14 mouse cellular contexts compared by ENCODE assay signal in the genomic region with DNA sequence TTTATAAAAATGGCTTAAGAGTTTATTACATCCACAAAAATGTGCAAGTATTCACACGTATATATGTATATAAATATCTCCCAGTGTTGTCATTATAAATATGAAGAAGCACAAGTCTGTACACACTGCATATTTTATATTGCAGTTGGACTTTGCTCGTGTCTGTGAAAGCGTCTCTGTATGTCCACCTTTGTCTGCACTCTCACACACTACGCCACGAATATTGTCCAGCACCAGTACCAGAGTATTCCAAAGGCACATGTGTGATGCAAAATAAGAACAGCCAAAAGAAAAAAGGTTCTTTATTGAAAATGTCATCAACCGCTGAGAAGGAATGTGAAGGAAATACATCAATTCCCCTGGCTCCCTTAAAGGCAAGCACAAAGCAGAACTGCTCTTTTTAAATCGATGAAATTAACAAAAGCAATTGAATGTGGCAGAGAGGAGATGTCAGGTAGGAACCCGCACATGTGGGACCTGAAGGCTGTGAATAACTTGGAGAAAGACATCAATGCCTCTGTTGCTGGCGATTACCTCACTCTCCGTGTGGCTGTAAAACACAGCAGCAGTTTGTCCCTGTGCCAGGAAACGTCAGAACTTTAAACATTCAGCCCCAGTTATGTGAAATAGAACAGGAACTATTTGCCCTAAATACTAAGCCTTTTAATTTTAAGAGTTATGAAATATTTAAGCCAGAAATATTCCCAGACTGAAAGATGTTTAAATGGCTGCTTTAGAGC. TPM values are rescaled to one million over a fixed set of nuclear protein-coding genes. Genes with fewer than 3 reads are reported as not detected.
DNase-seq lines count a peak whose midpoint lies in the region; ATAC-seq lines count a peak whose summit lies in the region.
"Had no signal": no experiment of that assay in that cellular context is flagged by ENCODE, and none has a peak within 500 bp of the region (broad histone marks: within the 10 kb centered on the region; RNA-seq: fewer than 3 reads in every experiment).

No protein-coding gene starts in this region.

- 23% methylated on average over 11 of the region's 11 CpGs for WGBS in forebrain, embryonic 16.5 days
- 71% methylated on average over 11 of the region's 11 CpGs for WGBS in forebrain, embryonic 11.5 days
- WGBS in midbrain, embryonic 14.5 days = 49% methylated on average over 11 of the region's 11 CpGs
- 75% methylated on average over 11 of the region's 11 CpGs for WGBS in midbrain, embryonic 11.5 days
- 50% methylated on average over 11 of the region's 11 CpGs for WGBS in limb, embryonic 12.5 days
- 35% methylated on average over 11 of the region's 11 CpGs for WGBS in neural tube, embryonic 15.5 days

- peaks cover 5% of the 10 kb centered on the region; the same call in 1 of the 2 replicates for H3K4me1 ChIP-seq in forebrain, embryonic 16.5 days (replicated peaks; ENCODE audit: control insufficient read depth, insufficient read depth, low read length)
- H3K4me1 ChIP-seq in forebrain, embryonic 11.5 days (replicated peaks; ENCODE audit: control insufficient read depth, insufficient read depth, low read length) = no peaks in the 10 kb centered on the region
- H3K4me1 ChIP-seq in midbrain, embryonic 14.5 days (ENCODE audit: control insufficient read depth, insufficient read depth, low read length) = peaks cover 4% of the 10 kb centered on the region; the same call in 1 of the 2 replicates
- no peaks in the 10 kb centered on the region for H3K4me1 ChIP-seq in midbrain, embryonic 11.5 days (ENCODE audit: control insufficient read depth, insufficient read depth, low read length)
- H3K4me1 ChIP-seq in limb, embryonic 12.5 days (replicated peaks) = peaks cover 10% of the 10 kb centered on the region
- peaks cover 11% of the 10 kb centered on the region for H3K4me1 ChIP-seq in neural tube, embryonic 15.5 days
- H3K4me1 ChIP-seq: liver, embryonic 12.5 days had no signal

- no peaks in the 10 kb centered on the region for H3K36me3 ChIP-seq in forebrain, embryonic 16.5 days (ENCODE audit: control insufficient read depth, insufficient read depth)
- no peaks in the 10 kb centered on the region for H3K36me3 ChIP-seq in forebrain, embryonic 11.5 days (ENCODE audit: control insufficient read depth, insufficient read depth, low read length)
- H3K36me3 ChIP-seq in midbrain, embryonic 14.5 days (ENCODE audit: control insufficient read depth, insufficient read depth, low read length) = no peaks in the 10 kb centered on the region
- no peaks in the 10 kb centered on the region for H3K36me3 ChIP-seq in midbrain, embryonic 11.5 days (ENCODE audit: control insufficient read depth, insufficient read depth, low read length)
- no peaks in the 10 kb centered on the region for H3K36me3 ChIP-seq in limb, embryonic 12.5 days
- H3K36me3 ChIP-seq in neural tube, embryonic 15.5 days = no peaks in the 10 kb centered on the region
- H3K36me3 ChIP-seq: liver, embryonic 12.5 days; midbrain, embryonic 12.5 days had no signal

- H3K27ac ChIP-seq in forebrain, embryonic 16.5 days (ENCODE audit: low read length) = no peak overlapping the region
- no peak overlapping the region for H3K27ac ChIP-seq in forebrain, embryonic 11.5 days (ENCODE audit: low read depth, low read length)
- no peak overlapping the region for H3K27ac ChIP-seq in midbrain, embryonic 14.5 days (replicated peaks; ENCODE audit: low read depth, low read length)
- no peak overlapping the region for H3K27ac ChIP-seq in midbrain, embryonic 11.5 days (ENCODE audit: low read depth, low read length)
- H3K27ac ChIP-seq in limb, embryonic 12.5 days = 0 out of 2 replicates have a peak overlapping the region, but pooled peaks have one; percentile 53
- no peak overlapping the region; the same call in 1 of the 2 replicates for H3K27ac ChIP-seq in neural tube, embryonic 15.5 days (replicated peaks)
- H3K27ac ChIP-seq: liver, embryonic 12.5 days; midbrain, embryonic 12.5 days had no signal

- DNase-seq in forebrain, embryonic 11.5 days (ENCODE audit: low spot score) = no peak
- DNase-seq in midbrain, embryonic 14.5 days = peak; percentile 44
- no peak for DNase-seq in midbrain, embryonic 11.5 days (ENCODE audit: low spot score, missing footprints)
- DNase-seq in ovary, postnatal 10 days (ENCODE audit: low spot score) = no peak
- DNase-seq: adrenal gland, postnatal 25 days; heart, postnatal 14 days; kidney, adult 8-10 months; lung, postnatal 14 days had no signal

- H3K27me3 ChIP-seq in forebrain, embryonic 16.5 days (replicated peaks; ENCODE audit: control insufficient read depth, insufficient read depth, low read length) = no peaks in the 10 kb centered on the region
- no peaks in the 10 kb centered on the region for H3K27me3 ChIP-seq in forebrain, embryonic 11.5 days (ENCODE audit: control insufficient read depth, insufficient read depth, low read length)
- H3K27me3 ChIP-seq in midbrain, embryonic 14.5 days (ENCODE audit: control insufficient read depth, insufficient read depth, low read length) = no peaks in the 10 kb centered on the region
- no peaks in the 10 kb centered on the region for H3K27me3 ChIP-seq in midbrain, embryonic 11.5 days (ENCODE audit: control insufficient read depth, insufficient read depth, low read length)
- H3K27me3 ChIP-seq in limb, embryonic 12.5 days = 0 out of 2 replicates have a peak, but pooled peaks cover 11% of the 10 kb centered on the region
- H3K27me3 ChIP-seq in neural tube, embryonic 15.5 days (replicated peaks) = no peaks in the 10 kb centered on the region
- H3K27me3 ChIP-seq: liver, embryonic 12.5 days; midbrain, embryonic 12.5 days had no signal

- ATAC-seq in forebrain, embryonic 16.5 days = no peak
- no peak for ATAC-seq in forebrain, embryonic 11.5 days (replicated peaks; ENCODE audit: low FRiP score)
- no peak for ATAC-seq in midbrain, embryonic 14.5 days (ENCODE audit: low FRiP score, low TSS enrichment)
- ATAC-seq in midbrain, embryonic 11.5 days (ENCODE audit: low FRiP score) = no peak
- peak; percentile 62; the same call in 1 of the 2 replicates for ATAC-seq in limb, embryonic 12.5 days (ENCODE audit: insufficient number of reproducible peaks, insufficient read depth, low FRiP score, low TSS enrichment, low read depth)
- ATAC-seq in neural tube, embryonic 15.5 days (ENCODE audit: low FRiP score) = no peak; the same call in 1 of the 2 replicates
- ATAC-seq in inflammation-experienced regulatory T-cells, adult 6 months = no peak
- ATAC-seq: liver, embryonic 12.5 days had no signal

- H3K9me3 ChIP-seq in forebrain, embryonic 16.5 days (ENCODE audit: control insufficient read depth, low read length) = no peaks in the 10 kb centered on the region
- no peaks in the 10 kb centered on the region for H3K9me3 ChIP-seq in forebrain, embryonic 11.5 days (ENCODE audit: control insufficient read depth, low read length)
- H3K9me3 ChIP-seq in midbrain, embryonic 14.5 days (ENCODE audit: control insufficient read depth, low read length) = no peaks in the 10 kb centered on the region
- H3K9me3 ChIP-seq in midbrain, embryonic 11.5 days (ENCODE audit: control insufficient read depth, low read length) = no peaks in the 10 kb centered on the region
- H3K9me3 ChIP-seq in limb, embryonic 12.5 days = no peaks in the 10 kb centered on the region
- H3K9me3 ChIP-seq in neural tube, embryonic 15.5 days (replicated peaks) = no peaks in the 10 kb centered on the region
- H3K9me3 ChIP-seq: liver, embryonic 12.5 days; midbrain, embryonic 12.5 days had no signal

- no peak overlapping the region for H3K9ac ChIP-seq in forebrain, embryonic 16.5 days (replicated peaks; ENCODE audit: low read depth, low read length)
- H3K9ac ChIP-seq in forebrain, embryonic 11.5 days (ENCODE audit: low read length) = no peak overlapping the region
- H3K9ac ChIP-seq in midbrain, embryonic 14.5 days (replicated peaks; ENCODE audit: low read length) = no peak overlapping the region
- H3K9ac ChIP-seq in midbrain, embryonic 11.5 days (ENCODE audit: low read length) = no peak overlapping the region
- H3K9ac ChIP-seq in limb, embryonic 12.5 days (replicated peaks) = no peak overlapping the region
- H3K9ac ChIP-seq in neural tube, embryonic 15.5 days (replicated peaks) = no peak overlapping the region
- H3K9ac ChIP-seq: liver, embryonic 12.5 days; midbrain, embryonic 12.5 days had no signal

- no peak overlapping the region for H3K4me3 ChIP-seq in forebrain, embryonic 16.5 days (replicated peaks; ENCODE audit: low read length)
- H3K4me3 ChIP-seq in forebrain, embryonic 11.5 days (ENCODE audit: low read depth, low read length) = no peak overlapping the region
- H3K4me3 ChIP-seq in midbrain, embryonic 14.5 days (replicated peaks; ENCODE audit: low read depth, low read length) = no peak overlapping the region
- no peak overlapping the region for H3K4me3 ChIP-seq in midbrain, embryonic 11.5 days (ENCODE audit: low read depth, low read length)
- H3K4me3 ChIP-seq in limb, embryonic 12.5 days (replicated peaks) = no peak overlapping the region
- H3K4me3 ChIP-seq in neural tube, embryonic 15.5 days (replicated peaks) = no peak overlapping the region
- H3K4me3 ChIP-seq: liver, embryonic 12.5 days; midbrain, embryonic 12.5 days had no signal

- H3K4me2 ChIP-seq in forebrain, embryonic 16.5 days (ENCODE audit: low read length) = peak overlapping the region; percentile 33; the same call in 1 of the 2 replicates
- H3K4me2 ChIP-seq in forebrain, embryonic 11.5 days (ENCODE audit: low read depth, low read length, severe bottlenecking) = no peak overlapping the region
- H3K4me2 ChIP-seq in midbrain, embryonic 14.5 days (ENCODE audit: low read length) = no peak overlapping the region
- H3K4me2 ChIP-seq in midbrain, embryonic 11.5 days = no peak overlapping the region
- H3K4me2 ChIP-seq in limb, embryonic 12.5 days = peak overlapping the region; percentile 13
- peak overlapping the region; percentile 26 for H3K4me2 ChIP-seq in neural tube, embryonic 15.5 days
- H3K4me2 ChIP-seq: liver, embryonic 12.5 days; midbrain, embryonic 12.5 days had no signal

RNA-seq across cellular contexts. Expression of a gene that starts 23.5 kb away (rescaled TPM):
- 57.4 and 60.2 TPM in 2 replicates for polyA plus RNA-seq in forebrain, embryonic 16.5 days (2015; fragmentation: Nextera tagmentation; extraction: Ambion mirVana)
- polyA plus RNA-seq in forebrain, embryonic 11.5 days (2014; fragmentation: Nextera tagmentation; extraction: Ambion mirVana) = 13.4 and 14.0 TPM in 2 replicates
- 56.3 and 68.9 TPM in 2 replicates for polyA plus RNA-seq in midbrain, embryonic 14.5 days (2014; fragmentation: Nextera tagmentation; extraction: Ambion mirVana)
- polyA plus RNA-seq in midbrain, embryonic 11.5 days (2014; fragmentation: Nextera tagmentation; extraction: Ambion mirVana) = 12.2 and 15.3 TPM in 2 replicates
- polyA plus RNA-seq in limb, embryonic 12.5 days (2016; fragmentation: Nextera tagmentation; extraction: Ambion mirVana) = 9.2 and 10.1 TPM in 2 replicates
- polyA plus RNA-seq in neural tube, embryonic 15.5 days (2015; fragmentation: Nextera tagmentation; extraction: Ambion mirVana) = 48.0 and 59.7 TPM in 2 replicates
- polyA plus RNA-seq in inflammation-experienced regulatory T-cells, adult 6 months (2017; shearing (Covaris generic)) = under 1 TPM in 2 of 3 experiments, not detected in 1; 0.19 to 0.86 TPM

Comparison
In these comparisons a context has a peak if more than half of its experiments do, and no peak if none do; other contexts are left out.
1. H3K4me2 ChIP-seq: peak in forebrain, embryonic 16.5 days (single experiment), limb, embryonic 12.5 days (single experiment) and neural tube, embryonic 15.5 days (single experiment); none in forebrain, embryonic 11.5 days (single experiment), midbrain, embryonic 14.5 days (single experiment) and midbrain, embryonic 11.5 days (single experiment).